Mouse (Mus musculus): ENCODE measurements around the gene Pdzd2. TPM values are rescaled to one million over a fixed set of nuclear protein-coding genes. Genes with fewer than 3 reads are reported as not detected.

Pdzd2 gene
- polyA plus RNA-seq, 1 experiment from 2014 or later = 14.3 TPM

- no peaks in the 10 kb centered on the region for H3K36me3 ChIP-seq
- no peak overlapping the region for H3K27ac ChIP-seq
- H3K27me3 ChIP-seq (replicated peaks) = no peaks in the 10 kb centered on the region
- no peaks in the 10 kb centered on the region for H3K9me3 ChIP-seq
- no peak overlapping the region for H3K4me3 ChIP-seq (replicated peaks)
- WGBS = 75% methylated on average over 6 of the region's 6 CpGs
- H3K4me2 ChIP-seq (replicated peaks) = no peak overlapping the region
- no peak for ATAC-seq
- no peak overlapping the region for H3K9ac ChIP-seq
- no peaks in the 10 kb centered on the region for H3K4me1 ChIP-seq (replicated peaks)
Observed at GRCm38 (mm10) chr15:12721684-12722500, 17.8 kb downstream of the Pdzd2 start.

- H3K36me3 ChIP-seq = no peaks in the 10 kb centered on the region
- 72% methylated on average over 14 of the region's 14 CpGs for WGBS
- no peak for ATAC-seq
- no peaks in the 10 kb centered on the region for H3K27me3 ChIP-seq (replicated peaks)
- no peak overlapping the region for H3K4me3 ChIP-seq (replicated peaks)
- no peak overlapping the region for H3K4me2 ChIP-seq (replicated peaks)
- no peak overlapping the region for H3K27ac ChIP-seq
- H3K9ac ChIP-seq = no peak overlapping the region
- H3K9me3 ChIP-seq = no peaks in the 10 kb centered on the region
- no peaks in the 10 kb centered on the region for H3K4me1 ChIP-seq (replicated peaks)
Observed at GRCm38 (mm10) chr15:12718819-12719218, 20.9 kb downstream of the Pdzd2 start.

GRCm38 (mm10) chr15:12717410-12717809, 22.3 kb downstream of the Pdzd2 start:
- Histone ChIP-seq H3K27me3 (replicated peaks) (no peaks in the 10 kb centered on the region), H3K4me2 (replicated peaks) (no peak overlapping the region), H3K9me3 (no peaks in the 10 kb centered on the region), H3K9ac (no peak overlapping the region), H3K27ac (no peak overlapping the region), H3K4me1 (replicated peaks) (no peaks in the 10 kb centered on the region), H3K36me3 (no peaks in the 10 kb centered on the region), H3K4me3 (replicated peaks) (no peak overlapping the region)
- ATAC-seq = no peak
- WGBS = 83% methylated on average over 3 of the region's 3 CpGs

GRCm38 (mm10) chr15:12716881-12717280, 22.8 kb downstream of the Pdzd2 start:
- no peaks in the 10 kb centered on the region for H3K36me3 ChIP-seq
- H3K4me2 ChIP-seq (replicated peaks) = no peak overlapping the region
- no peaks in the 10 kb centered on the region for H3K9me3 ChIP-seq
- 71% methylated on average over 8 of the region's 8 CpGs for WGBS
- no peak overlapping the region for H3K9ac ChIP-seq
- no peak overlapping the region for H3K4me3 ChIP-seq (replicated peaks)
- no peaks in the 10 kb centered on the region for H3K4me1 ChIP-seq (replicated peaks)
- H3K27me3 ChIP-seq (replicated peaks) = no peaks in the 10 kb centered on the region
- H3K27ac ChIP-seq = no peak overlapping the region
- ATAC-seq = no peak

- H3K27ac ChIP-seq = no peak overlapping the region
- H3K4me3 ChIP-seq (replicated peaks) = no peak overlapping the region
- H3K9ac ChIP-seq = no peak overlapping the region
- no peak for ATAC-seq
- H3K9me3 ChIP-seq = no peaks in the 10 kb centered on the region
- WGBS = 73% methylated on average over 2 of the region's 2 CpGs
- no peaks in the 10 kb centered on the region for H3K36me3 ChIP-seq
- no peak overlapping the region for H3K4me2 ChIP-seq (replicated peaks)
- no peaks in the 10 kb centered on the region for H3K27me3 ChIP-seq (replicated peaks)
- no peaks in the 10 kb centered on the region for H3K4me1 ChIP-seq (replicated peaks)
Observed at GRCm38 (mm10) chr15:12714322-12714721, 25.4 kb downstream of the Pdzd2 start.

- no peaks in the 10 kb centered on the region for H3K27me3 ChIP-seq (replicated peaks)
- no peaks in the 10 kb centered on the region for H3K9me3 ChIP-seq
- H3K4me1 ChIP-seq (replicated peaks) = no peaks in the 10 kb centered on the region
- H3K4me2 ChIP-seq (replicated peaks) = no peak overlapping the region
- no peak overlapping the region for H3K4me3 ChIP-seq (replicated peaks)
- no peak overlapping the region for H3K27ac ChIP-seq
- no peak for ATAC-seq
- H3K9ac ChIP-seq = no peak overlapping the region
- WGBS = 69% methylated on average over 2 of the region's 2 CpGs
- H3K36me3 ChIP-seq = no peaks in the 10 kb centered on the region
Observed at GRCm38 (mm10) chr15:12713216-12713615, 26.5 kb downstream of the Pdzd2 start.

GRCm38 (mm10) chr15:12710036-12710435, 29.7 kb downstream of the Pdzd2 start:
- WGBS = 91% methylated on average over 3 of the region's 3 CpGs
- no peak for ATAC-seq
- Histone ChIP-seq H3K27ac (no peak overlapping the region), H3K4me1 (replicated peaks) (no peaks in the 10 kb centered on the region), H3K27me3 (replicated peaks) (no peaks in the 10 kb centered on the region), H3K9ac (no peak overlapping the region), H3K9me3 (no peaks in the 10 kb centered on the region), H3K4me3 (replicated peaks) (no peak overlapping the region), H3K4me2 (replicated peaks) (no peak overlapping the region), H3K36me3 (no peaks in the 10 kb centered on the region)

- no peaks in the 10 kb centered on the region for H3K36me3 ChIP-seq
- H3K27me3 ChIP-seq (replicated peaks) = no peaks in the 10 kb centered on the region
- H3K27ac ChIP-seq = no peak overlapping the region
- ATAC-seq = no peak
- no peak overlapping the region for H3K9ac ChIP-seq
- H3K4me2 ChIP-seq (replicated peaks) = no peak overlapping the region
- 40% methylated on average over 1 of the region's 1 CpGs for WGBS
- H3K4me3 ChIP-seq (replicated peaks) = no peak overlapping the region
- no peaks in the 10 kb centered on the region for H3K9me3 ChIP-seq
- H3K4me1 ChIP-seq (replicated peaks) = no peaks in the 10 kb centered on the region
Observed at GRCm38 (mm10) chr15:12708297-12708696, 31.4 kb downstream of the Pdzd2 start.

- Histone ChIP-seq H3K4me1 (replicated peaks) (no peaks in the 10 kb centered on the region), H3K36me3 (no peaks in the 10 kb centered on the region)
Observed at GRCm38 (mm10) chr15:12706902-12707301, 32.8 kb downstream of the Pdzd2 start.

GRCm38 (mm10) chr15:12700367-12700766, 39.4 kb downstream of the Pdzd2 start:
- no peak for ATAC-seq
- Histone ChIP-seq H3K4me3 (replicated peaks) (no peak overlapping the region), H3K9me3 (no peaks in the 10 kb centered on the region), H3K4me2 (replicated peaks) (no peak overlapping the region), H3K9ac (no peak overlapping the region), H3K4me1 (replicated peaks) (no peaks in the 10 kb centered on the region), H3K27ac (no peak overlapping the region), H3K27me3 (replicated peaks) (no peaks in the 10 kb centered on the region), H3K36me3 (no peaks in the 10 kb centered on the region)
- 59% methylated on average over 9 of the region's 9 CpGs for WGBS

More at GRCm38 (mm10) chr15:12706902-12707301, 32.8 kb downstream of the Pdzd2 start:
- Histone ChIP-seq H3K4me2 (replicated peaks) (no peak overlapping the region), H3K4me3 (replicated peaks) (no peak overlapping the region), H3K27ac (no peak overlapping the region), H3K27me3 (replicated peaks) (no peaks in the 10 kb centered on the region), H3K9me3 (no peaks in the 10 kb centered on the region), H3K9ac (no peak overlapping the region)
- 71% methylated on average over 3 of the region's 3 CpGs for WGBS
- no peak for ATAC-seq

- whole genome bisulfite sequencing = 48% methylated on average over 7 of the region's 7 CpGs
- Histone ChIP-seq H3K4me2 (replicated peaks) (no peak overlapping the region), H3K27me3 (replicated peaks) (no peaks in the 10 kb centered on the region), H3K4me3 (replicated peaks) (no peak overlapping the region), H3K4me1 (replicated peaks) (no peaks in the 10 kb centered on the region), H3K9me3 (no peaks in the 10 kb centered on the region), H3K27ac (no peak overlapping the region), H3K9ac (no peak overlapping the region), H3K36me3 (no peaks in the 10 kb centered on the region)
- ATAC-seq = no peak
Observed at GRCm38 (mm10) chr15:12697741-12698140, 42.0 kb downstream of the Pdzd2 start.

GRCm38 (mm10) chr15:12696889-12697288, 42.8 kb downstream of the Pdzd2 start:
- H3K36me3 ChIP-seq = no peaks in the 10 kb centered on the region
- no peaks in the 10 kb centered on the region for H3K27me3 ChIP-seq (replicated peaks)
- H3K4me2 ChIP-seq (replicated peaks) = no peak overlapping the region
- WGBS = 71% methylated on average over 8 of the region's 8 CpGs
- no peak overlapping the region for H3K27ac ChIP-seq
- no peak for ATAC-seq
- no peaks in the 10 kb centered on the region for H3K4me1 ChIP-seq (replicated peaks)
- no peaks in the 10 kb centered on the region for H3K9me3 ChIP-seq
- H3K9ac ChIP-seq = no peak overlapping the region
- no peak overlapping the region for H3K4me3 ChIP-seq (replicated peaks)

GRCm38 (mm10) chr15:12689716-12690381, 49.9 kb downstream of the Pdzd2 start:
- H3K4me3 ChIP-seq (replicated peaks) = no peak overlapping the region
- no peak overlapping the region for H3K4me2 ChIP-seq (replicated peaks)
- no peaks in the 10 kb centered on the region for H3K4me1 ChIP-seq (replicated peaks)
- H3K9ac ChIP-seq = no peak overlapping the region
- WGBS = 75% methylated on average over 7 of the region's 7 CpGs
- no peaks in the 10 kb centered on the region for H3K9me3 ChIP-seq
- no peak overlapping the region for H3K27ac ChIP-seq
- H3K27me3 ChIP-seq (replicated peaks) = no peaks in the 10 kb centered on the region
- no peak for ATAC-seq
- no peaks in the 10 kb centered on the region for H3K36me3 ChIP-seq
